Mouse (Mus musculus) cerebellum, adult 2 months (tissue): ENCODE data around the gene Hist1h4b. TPM values are rescaled to one million over a fixed set of nuclear protein-coding genes. Genes with fewer than 3 reads are reported as not detected.
"Not testable (repeated sequence)": the region's sequence is repeated elsewhere in the genome, so short reads cannot be mapped to it uniquely, and the experiment has no call there.

ENCODE experiments used
- DNase-seq, 2 experiments: peaks; one replicate each; pipeline ENCODE4 v3.0.0; 2021
- H3K27ac ChIP-seq: fragments of 200-500 bp; 2 replicates; pipeline ENCODE4 v1.5.1; 2012; ENCODE audit warnings: low read length, control low read depth, inconsistent platforms; ENCODE audit not compliant: insufficient read depth
- H3K27me3 ChIP-seq: fragments of 200-500 bp; 2 replicates; pipeline ENCODE4 v1.6.1; 2012; ENCODE audit warnings: inconsistent platforms, mild to moderate bottlenecking, low read length, moderate library complexity; ENCODE audit not compliant: control insufficient read depth, insufficient read depth
- H3K4me1 ChIP-seq: fragments of 200-500 bp; 2 replicates; pipeline ENCODE4 v1.6.1; 2011; ENCODE audit warnings: low read length; ENCODE audit not compliant: control insufficient read depth, insufficient read depth
- H3K4me3 ChIP-seq: fragments of 200-500 bp; replicated peaks from 2 replicates; pipeline ENCODE3; 2011; ENCODE audit warnings: mild to moderate bottlenecking, low read depth, low read length, control low read depth; ENCODE audit not compliant: insufficient read depth
- CTCF ChIP-seq: fragments of 200-500 bp; IDR thresholded peaks from 2 replicates; pipeline ENCODE4 v1.5.1; 2011; ENCODE audit warnings: low read depth, mild to moderate bottlenecking, control low read depth, low read length, moderate library complexity, borderline replicate concordance; ENCODE audit not compliant: insufficient read depth
- POLR2A ChIP-seq: fragments of 200-500 bp; IDR thresholded peaks from 2 replicates; pipeline ENCODE4 v1.6.1; 2011; ENCODE audit warnings: low read length, control low read depth, borderline replicate concordance; ENCODE audit not compliant: insufficient read depth
- WGBS: fragments of 180-500 bp; shearing (Covaris S2); methylation state at CpG from one replicate; pipeline ENCODE4 v1.1.7; 2018; 5-methylcytosine and 5-hydroxymethylcytosine counted together
- polyA plus RNA-seq: library from polyadenylated mRNA; depleted of rRNA; stranded (reverse); fragments of >200 nt; gene quantifications from 2 replicates; pipeline ENCODE4 v1.2.3, GENCODE M21; 2012

The Hist1h4b gene
- polyA plus RNA-seq, 1 experiment: 4.8 TPM

DNA sequence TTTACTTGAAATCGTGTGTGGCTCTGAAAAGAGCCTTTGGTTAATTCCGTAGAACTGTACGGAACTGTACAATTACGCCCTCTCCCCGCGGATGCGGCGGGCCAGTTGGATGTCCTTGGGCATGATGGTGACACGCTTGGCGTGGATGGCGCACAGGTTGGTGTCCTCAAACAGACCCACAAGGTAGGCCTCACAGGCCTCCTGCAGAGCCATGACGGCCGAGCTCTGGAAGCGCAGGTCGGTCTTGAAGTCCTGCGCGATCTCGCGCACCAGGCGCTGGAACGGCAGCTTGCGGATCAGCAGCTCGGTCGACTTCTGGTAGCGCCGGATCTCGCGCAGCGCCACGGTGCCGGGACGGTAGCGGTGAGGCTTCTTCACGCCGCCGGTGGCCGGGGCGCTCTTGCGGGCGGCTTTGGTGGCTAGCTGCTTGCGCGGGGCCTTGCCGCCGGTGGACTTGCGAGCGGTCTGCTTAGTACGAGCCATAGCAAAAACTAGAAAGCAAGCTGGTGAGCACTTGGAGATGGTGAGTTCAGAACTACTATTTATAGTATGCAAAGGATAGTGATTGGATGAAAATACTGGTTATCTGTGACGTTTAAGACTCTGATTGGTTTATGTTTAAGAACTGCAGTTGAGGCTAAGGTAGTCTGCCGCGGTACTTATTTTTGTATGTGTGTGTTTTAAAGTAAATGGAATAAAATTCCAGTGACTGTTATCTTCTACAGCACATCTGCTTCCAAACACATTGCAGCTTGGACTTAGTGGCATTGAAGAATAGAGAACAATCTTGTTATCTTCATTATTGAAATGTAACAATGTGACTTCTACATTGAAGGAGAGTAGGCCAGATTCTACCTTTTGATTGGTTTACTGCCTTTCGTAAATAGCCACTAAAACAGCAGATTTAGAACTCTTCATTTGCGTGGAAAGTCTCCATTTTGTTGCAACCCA lies 5.3 kb downstream of the Hist1h4b start, which contains the start of gene Hist1h3a:
Gene Hist1h3a (minus strand): TSS at position 516 of the 951 bp plus-strand sequence.
- Histone ChIP-seq H3K4me3 (peak within 1 kb of the TSS; percentile 67), H3K27ac (peak within 1 kb of the TSS; percentile 47)
- peak; percentile 70 to 86 for DNase-seq
- WGBS: under 1% methylated on average over 36 of the region's 52 CpGs
- not testable (repeated sequence) for H3K4me1 ChIP-seq, H3K27me3 ChIP-seq
- peak; percentile 55; the same call in 1 of the 2 replicates for TF ChIP-seq POLR2A

DNA sequence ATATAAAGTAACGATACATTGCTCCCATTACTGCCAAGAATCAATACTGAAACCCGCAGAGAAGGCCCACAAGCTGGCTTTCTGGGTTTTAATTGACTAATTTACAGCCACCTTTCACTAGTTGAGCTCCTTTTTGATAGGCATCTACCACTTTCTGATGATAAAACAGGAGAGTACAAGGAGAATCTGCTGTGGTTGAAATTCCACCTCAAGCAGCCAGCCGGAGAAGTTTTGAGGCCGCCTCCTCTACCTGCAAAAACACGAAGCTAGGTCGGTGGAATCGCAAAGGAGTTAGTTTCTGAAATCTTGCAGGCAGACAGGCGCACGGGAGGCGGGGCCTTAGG lies 6.4 kb downstream of the Hist1h4b start:
- Histone ChIP-seq H3K27ac (no peak overlapping the region), H3K4me3 (peak overlapping the region; percentile 70), H3K4me1 (no peaks in the 10 kb centered on the region; the same call in 1 of the 2 replicates), H3K27me3 (no peaks in the 10 kb centered on the region)
- no peak for TF ChIP-seq POLR2A
- TF ChIP-seq CTCF: no peak
- 1% methylated on average over 10 of the region's 10 CpGs for WGBS
- no peak for DNase-seq

DNA sequence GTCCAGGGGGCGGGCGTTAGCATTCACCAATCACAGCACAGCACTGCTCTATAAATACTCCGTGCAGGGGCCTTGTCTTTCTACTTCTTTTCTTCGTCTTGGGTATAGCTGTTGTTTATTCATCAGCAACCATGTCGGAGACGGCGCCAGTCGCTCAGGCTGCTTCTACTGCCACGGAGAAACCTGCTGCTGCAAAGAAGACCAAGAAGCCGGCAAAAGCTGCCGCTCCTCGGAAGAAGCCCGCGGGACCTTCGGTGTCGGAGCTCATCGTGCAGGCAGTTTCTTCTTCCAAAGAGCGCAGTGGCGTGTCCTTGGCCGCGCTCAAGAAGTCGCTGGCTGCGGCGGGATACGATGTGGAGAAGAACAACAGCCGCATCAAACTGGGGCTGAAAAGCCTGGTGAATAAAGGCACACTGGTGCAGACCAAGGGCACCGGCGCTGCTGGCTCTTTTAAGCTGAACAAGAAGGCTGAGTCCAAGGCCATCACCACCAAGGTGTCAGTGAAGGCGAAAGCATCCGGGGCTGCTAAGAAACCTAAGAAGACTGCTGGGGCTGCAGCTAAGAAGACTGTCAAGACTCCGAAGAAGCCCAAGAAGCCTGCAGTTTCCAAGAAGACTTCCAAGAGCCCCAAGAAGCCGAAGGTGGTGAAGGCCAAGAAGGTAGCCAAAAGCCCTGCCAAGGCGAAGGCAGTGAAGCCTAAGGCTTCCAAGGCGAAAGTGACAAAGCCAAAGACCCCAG lies 6.9 kb downstream of the Hist1h4b start, which contains the start of gene Hist1h1a:
Gene Hist1h1a (plus strand): TSS at position 81 of the 738 bp plus-strand sequence.
- no peaks in the 10 kb centered on the region; the same call in 1 of the 2 replicates for H3K4me1 ChIP-seq
- WGBS: 2% methylated on average over 34 of the region's 34 CpGs
- peak; percentile 77 to 78 for DNase-seq
- 0 out of 2 replicates have a peak within 1 kb of the TSS, but pooled peaks have one; percentile 0 for H3K27ac ChIP-seq
- TF ChIP-seq POLR2A: peak; percentile 69; the same call in 1 of the 2 replicates
- TF ChIP-seq CTCF: no peak
- H3K4me3 ChIP-seq: peak within 1 kb of the TSS; percentile 70
- H3K27me3 ChIP-seq: no peaks in the 10 kb centered on the region

DNA sequence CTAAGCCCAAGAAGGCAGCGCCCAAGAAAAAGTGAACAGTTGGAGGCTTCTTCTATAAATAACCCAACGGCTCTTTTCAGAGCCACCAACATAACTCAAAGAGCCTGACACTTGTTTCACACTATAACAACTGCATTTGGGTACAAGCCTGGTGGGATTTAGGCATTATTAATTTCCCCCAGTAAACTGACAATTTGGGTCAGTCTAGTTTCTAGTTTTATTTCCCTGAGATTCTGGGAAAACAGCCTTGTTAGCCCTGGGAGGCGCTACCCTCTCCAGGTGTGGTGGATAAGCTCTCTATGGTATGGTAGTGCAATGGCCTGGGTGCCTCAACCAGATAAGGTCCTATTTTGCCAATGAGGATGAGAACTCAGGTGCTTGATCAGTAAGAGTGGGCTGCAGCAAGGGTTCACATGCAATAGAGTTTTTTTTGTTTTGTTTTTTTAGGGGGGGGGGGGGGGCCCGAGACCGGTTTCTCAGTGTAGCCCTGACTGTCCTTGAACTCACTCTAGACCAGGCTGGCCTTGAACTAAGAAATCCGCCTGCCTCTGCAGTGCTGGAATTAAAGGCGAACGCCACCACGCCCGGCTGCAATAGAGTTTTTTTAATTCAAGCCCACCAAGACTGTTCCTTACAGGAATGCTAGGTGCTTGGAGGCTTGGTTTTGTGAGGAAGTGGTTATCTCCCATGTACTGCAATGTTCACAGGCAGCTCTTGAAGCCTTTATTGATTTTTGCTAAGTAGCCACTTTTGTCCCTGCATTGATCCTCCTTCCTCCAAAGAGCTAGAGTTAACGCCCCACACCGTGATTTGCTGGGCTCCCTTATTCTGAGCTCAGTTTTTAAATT lies 7.7 kb downstream of the Hist1h4b start:
- no peaks in the 10 kb centered on the region; the same call in 1 of the 2 replicates for H3K4me1 ChIP-seq
- 46% methylated on average over 12 of the region's 12 CpGs for WGBS
- DNase-seq: no peak
- no peak for TF ChIP-seq POLR2A
- no peak for TF ChIP-seq CTCF
- no peaks in the 10 kb centered on the region for H3K27me3 ChIP-seq
- peak overlapping the region; percentile 70 for H3K4me3 ChIP-seq
- H3K27ac ChIP-seq: no peak overlapping the region

GRCm38 (mm10) chr13:23765172-23765513 lies 8.3 kb downstream of the Hist1h4b start:
- TF ChIP-seq CTCF (no peak), POLR2A (no peak)
- Histone ChIP-seq H3K4me3 (no peak overlapping the region), H3K27ac (no peak overlapping the region), H3K4me1 (no peaks in the 10 kb centered on the region; the same call in 1 of the 2 replicates), H3K27me3 (no peaks in the 10 kb centered on the region)
- 80% methylated on average over 1 of the region's 1 CpGs for WGBS
- DNase-seq: no peak

DNA sequence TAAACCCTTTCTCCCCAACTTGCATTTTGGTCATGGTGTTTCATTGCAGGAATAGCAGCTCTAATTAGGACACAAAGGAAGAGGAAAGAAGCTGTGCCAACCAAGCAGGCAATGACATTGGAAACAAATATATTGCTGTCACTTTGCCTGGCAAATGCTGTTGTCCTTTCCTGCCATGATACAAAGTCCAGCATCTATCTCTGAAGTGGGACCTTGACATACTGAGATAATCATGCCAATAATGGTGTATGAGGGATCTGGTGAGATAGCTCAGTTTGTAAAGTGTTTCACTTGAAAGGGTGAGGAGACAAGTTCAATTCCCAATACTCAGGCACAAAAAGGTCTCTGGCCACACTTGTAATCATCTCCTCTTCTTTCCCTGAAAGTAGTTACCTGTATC lies 10.0 kb downstream of the Hist1h4b start:
- H3K4me1 ChIP-seq: no peaks in the 10 kb centered on the region; the same call in 1 of the 2 replicates
- TF ChIP-seq POLR2A (no peak), CTCF (no peak)
- no peak for DNase-seq
- H3K27me3 ChIP-seq: no peaks in the 10 kb centered on the region
- no peak overlapping the region for H3K4me3 ChIP-seq
- H3K27ac ChIP-seq: no peak overlapping the region

DNA sequence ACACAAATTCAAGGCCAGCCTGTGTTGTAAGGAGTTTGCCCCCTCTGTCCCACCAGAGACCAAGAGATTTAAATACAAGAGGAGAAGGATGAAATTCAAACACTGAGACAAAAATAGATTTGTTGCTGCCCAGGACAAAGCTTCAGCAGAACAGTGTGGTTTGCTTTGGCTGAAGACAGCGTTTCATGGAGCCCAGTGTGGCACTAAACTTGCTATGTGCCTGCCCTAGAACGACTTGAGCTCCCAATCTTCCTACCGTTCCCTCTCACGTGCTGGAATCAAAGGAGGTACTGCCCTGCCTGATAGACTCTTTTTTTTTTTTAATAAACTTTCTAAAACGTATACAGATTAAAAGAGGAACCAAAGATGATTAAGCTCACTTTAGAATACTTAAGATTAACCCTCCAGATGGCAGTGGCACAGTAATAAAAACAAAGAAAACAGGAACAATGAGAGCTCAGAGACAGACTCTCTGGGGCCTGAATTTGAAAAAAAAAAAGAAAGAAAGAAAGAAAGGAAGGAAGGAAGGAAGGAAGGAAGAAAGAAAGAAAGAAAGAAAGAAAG lies 12.1 kb downstream of the Hist1h4b start:
- no peak overlapping the region for H3K27ac ChIP-seq
- H3K4me1 ChIP-seq: no peaks in the 10 kb centered on the region
- TF ChIP-seq POLR2A (no peak), CTCF (no peak)
- no peaks in the 10 kb centered on the region for H3K27me3 ChIP-seq
- DNase-seq: no peak
- no peak overlapping the region for H3K4me3 ChIP-seq
- WGBS: 51% methylated on average over 5 of the region's 5 CpGs

GRCm38 (mm10) chr13:23769613-23770012 lies 12.8 kb downstream of the Hist1h4b start, which contains the start of gene Trim38:
Trim38 (plus strand) TSS chr13:23769913.
- H3K27me3 ChIP-seq, H3K4me1 ChIP-seq, H3K4me3 ChIP-seq, DNase-seq, H3K27ac ChIP-seq: not testable (repeated sequence)
- WGBS: 87% methylated on average over 2 of the region's 2 CpGs
